Mouse (Mus musculus) heart, adult 8-10 months (tissue): ENCODE results near the gene Copz1. TPM values are rescaled to one million over a fixed set of nuclear protein-coding genes. Genes with fewer than 3 reads are reported as not detected.
"Not testable (repeated sequence)": the region's sequence is repeated elsewhere in the genome, so short reads cannot be mapped to it uniquely, and the experiment has no call there.

ENCODE experiments used
- DNase-seq: peaks from one replicate; pipeline ENCODE4 v3.0.0; 2022; ENCODE audit warnings: low spot score
- total RNA-seq, 4 experiments: library from RNA; stranded (reverse); gene quantifications; 2 replicates each; pipeline ENCODE4 v1.2.4; 2022

Gene Copz1
- total RNA-seq, 4 experiments from 2014 or later = 48.9 to 55.0 (median 49.4) TPM

- no peak for DNase-seq
These were observed 20.9 kb upstream of the Copz1 start for GRCm38 (mm10) chr15:103251595-103251994.

DNA sequence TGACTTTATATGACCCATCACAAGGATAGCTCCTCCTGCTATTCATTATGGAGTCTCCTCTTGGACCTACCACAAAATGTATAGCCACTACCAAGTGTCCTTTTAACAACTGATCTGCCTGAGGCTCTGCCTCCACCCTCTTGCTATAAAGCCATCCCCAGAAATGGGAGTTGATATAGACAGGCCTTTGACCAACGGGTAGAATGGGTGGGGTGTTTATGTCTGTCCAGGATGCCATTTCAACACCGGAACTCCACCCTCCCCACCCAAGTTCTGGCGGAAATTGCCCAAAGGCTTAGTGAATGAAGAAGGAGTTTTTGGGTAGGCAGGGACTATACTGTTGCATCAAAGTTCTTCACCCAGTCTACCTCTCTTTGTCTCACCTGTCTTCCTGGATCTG lies 19.9 kb upstream of the Copz1 start:
- no peak for DNase-seq

DNA sequence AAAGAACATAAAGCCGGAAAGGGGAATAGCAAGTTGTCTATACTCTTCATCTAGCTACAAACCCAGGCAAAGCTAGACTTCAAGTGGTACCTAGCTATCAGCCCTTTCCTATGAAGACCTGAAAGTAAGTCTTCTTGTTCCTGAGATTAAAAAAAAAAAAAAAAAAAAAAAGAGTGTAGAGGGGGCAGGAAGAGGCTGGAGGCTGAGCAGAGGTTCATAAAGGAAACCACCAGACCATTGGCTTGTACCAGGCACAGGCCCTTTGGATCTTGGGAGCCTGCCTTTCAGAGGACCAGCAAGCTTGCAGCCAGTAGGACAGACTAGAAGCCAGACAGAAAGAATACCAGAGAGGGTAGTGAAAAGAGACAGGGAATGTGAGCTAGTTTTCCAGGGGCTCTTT lies 19.2 kb upstream of the Copz1 start:
- no peak for DNase-seq

- DNase-seq = no peak
These were observed 17.3 kb upstream of the Copz1 start for GRCm38 (mm10) chr15:103255169-103255568.

DNA sequence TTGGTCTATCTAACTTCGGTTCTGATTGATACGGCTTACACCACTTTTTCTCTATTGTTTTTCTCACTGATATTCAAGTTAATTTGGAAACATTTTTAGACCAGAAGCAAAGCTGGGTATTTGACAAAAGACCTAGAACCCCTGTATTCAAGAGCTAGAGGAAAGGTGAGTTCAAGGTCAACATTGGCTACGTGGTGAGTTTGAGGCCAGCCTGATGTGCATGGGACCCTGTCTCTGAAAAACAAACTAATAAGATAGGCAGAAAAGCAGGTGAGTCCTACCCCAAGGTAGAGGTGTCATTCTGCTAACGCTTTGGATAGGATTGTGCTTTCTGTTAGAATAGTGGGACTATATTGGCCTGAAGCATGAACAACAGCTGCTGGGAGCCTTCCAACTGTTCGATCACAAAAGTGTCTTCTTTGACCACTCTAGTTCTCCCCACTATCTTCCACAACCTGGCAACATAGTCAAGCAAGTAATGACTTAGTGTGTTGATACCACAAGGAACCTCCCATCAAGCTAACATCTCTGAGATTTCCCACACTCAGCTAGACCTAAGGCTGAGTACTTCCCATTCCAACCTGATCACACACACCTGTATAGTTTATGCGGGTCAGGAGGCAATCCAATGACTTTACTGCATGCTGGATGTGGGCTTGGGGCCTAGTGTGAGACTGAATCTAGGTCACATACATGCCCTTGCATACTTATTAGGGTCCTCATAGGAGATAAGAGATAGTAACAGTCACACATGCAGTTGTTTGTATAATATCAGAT lies 16.1 kb upstream of the Copz1 start:
- no peak for DNase-seq

DNA sequence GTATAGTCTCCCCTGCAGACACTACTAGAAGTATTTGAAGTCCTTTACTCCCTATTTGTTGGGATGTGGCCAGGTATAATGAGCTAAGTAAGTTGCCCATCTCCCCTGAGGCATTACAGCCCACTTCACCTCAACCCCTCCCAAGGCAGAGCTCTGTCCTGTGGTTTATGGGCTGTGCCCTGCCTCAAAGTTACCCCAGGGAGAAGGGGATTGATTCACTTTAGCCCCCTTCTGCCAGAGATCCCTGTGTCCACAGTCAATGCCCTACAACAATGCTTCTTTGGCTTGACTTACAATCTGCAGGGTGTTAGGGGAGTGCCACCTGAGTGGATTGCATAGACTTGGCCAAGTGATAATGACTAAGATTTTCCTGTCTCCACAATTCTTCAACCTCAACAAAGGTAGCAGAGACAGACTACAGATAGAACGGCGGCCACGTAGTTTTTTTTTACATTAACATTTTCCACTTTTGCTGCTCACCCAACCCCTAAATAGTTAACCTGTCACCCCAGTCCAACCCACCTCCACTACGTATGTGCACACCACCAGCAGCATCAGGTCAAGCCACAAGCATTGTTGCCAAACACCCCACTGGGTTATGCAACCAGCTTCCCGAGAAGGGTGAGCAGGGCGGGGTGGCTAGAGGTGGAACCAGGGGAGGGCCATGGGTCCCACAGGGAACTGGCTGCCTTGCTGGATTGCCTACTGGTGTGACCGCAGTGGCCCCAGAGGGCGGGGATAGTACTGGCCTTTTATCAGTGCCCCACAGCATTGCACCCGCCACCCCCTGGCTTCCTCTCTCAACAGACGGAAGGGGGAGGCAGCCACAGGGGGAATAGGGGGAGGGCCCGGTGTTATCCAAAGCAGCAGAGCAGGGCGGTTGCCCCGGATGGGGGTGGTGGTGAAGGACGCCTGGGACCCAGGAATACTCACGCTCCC lies 14.5 kb upstream of the Copz1 start, which contains the start of gene Nfe2:
Gene Nfe2 (minus strand): TSS at position 614 of the 939 bp plus-strand sequence.
- peak; percentile 71 for DNase-seq

DNA sequence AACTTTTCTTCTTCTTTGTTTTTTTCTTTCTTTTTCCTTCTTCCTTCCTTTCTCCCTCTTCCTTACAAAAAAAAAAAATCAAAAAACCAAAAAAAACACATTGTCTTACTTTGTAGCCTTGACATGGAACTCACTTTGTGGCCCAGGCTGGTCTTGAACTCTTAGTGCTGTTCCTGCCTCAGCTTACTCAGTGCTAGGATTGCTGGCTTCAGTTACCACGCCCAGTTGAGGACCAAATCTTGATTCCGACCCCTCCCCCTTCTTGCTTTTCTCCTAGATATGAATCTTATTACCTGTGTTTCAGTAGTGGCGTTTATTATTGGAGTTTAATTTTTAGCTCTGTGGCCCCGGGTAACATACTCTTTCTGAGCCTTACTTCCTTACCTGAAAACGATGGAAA lies 13.4 kb upstream of the Copz1 start:
- DNase-seq = no peak

GRCm38 (mm10) chr15:103259989-103260388 lies 12.5 kb upstream of the Copz1 start:
- DNase-seq = no peak

DNA sequence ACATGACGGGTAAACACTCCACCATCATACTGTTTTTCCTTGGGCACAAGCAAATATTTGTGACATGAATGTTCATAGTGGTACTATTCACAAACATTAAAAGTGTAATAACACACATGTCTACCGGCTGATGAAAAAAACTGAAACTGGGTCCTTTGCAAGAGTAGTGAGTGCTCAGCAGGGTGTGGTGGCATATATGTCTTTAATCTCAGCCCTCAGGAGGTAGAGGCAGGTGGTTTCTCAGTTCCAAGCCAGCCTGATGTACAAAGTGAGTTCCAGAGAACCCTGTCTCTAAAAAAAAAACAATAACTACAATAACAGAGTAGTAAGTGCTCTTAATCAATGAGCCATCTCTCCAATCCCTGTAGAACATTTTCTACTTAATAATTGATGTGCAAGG lies 7.7 kb upstream of the Copz1 start:
- DNase-seq = no peak

DNA sequence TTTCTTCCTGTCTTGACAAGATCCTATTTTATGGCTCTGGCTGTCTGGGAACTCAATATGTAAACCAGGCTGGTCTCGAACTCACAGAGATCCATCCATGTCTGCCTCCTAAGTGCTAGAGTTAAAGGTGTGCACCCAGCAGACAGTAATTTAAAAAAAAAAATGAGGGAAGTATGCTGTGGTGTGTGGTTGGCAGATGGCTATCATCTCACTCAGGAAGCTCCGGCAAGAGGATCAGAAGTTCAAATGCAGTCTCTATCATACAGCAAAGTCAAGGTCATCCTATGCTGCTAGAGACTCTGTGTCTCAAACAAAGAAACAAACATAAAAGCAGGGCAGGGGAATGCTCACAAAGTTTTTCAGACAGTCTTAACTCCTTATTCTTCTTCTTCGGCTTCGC lies 3.6 kb upstream of the Copz1 start:
- DNase-seq = no peak

- DNase-seq = not testable (repeated sequence)
These were observed 3.4 kb downstream of the Copz1 start for GRCm38 (mm10) chr15:103275943-103276342.

DNA sequence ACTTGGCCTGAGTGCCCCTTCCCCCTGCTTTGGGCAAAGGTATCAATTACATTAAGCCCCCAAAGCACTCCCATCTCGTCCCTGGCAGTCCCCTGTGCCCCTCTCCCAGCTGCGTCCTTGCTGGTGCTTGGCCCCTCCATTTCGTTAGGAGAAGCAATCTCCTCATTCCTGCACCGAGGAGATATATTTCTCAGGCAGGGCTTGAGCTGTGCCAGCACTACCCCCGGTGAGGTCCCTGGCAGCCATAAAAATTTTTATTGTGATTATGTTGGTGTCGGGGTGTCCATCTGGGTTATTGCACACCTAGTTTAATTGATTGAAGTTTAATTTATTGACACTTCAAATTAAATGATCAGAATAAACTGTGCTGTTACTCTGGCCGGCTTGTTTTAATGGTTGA lies 5.4 kb downstream of the Copz1 start:
- no peak for DNase-seq

DNA sequence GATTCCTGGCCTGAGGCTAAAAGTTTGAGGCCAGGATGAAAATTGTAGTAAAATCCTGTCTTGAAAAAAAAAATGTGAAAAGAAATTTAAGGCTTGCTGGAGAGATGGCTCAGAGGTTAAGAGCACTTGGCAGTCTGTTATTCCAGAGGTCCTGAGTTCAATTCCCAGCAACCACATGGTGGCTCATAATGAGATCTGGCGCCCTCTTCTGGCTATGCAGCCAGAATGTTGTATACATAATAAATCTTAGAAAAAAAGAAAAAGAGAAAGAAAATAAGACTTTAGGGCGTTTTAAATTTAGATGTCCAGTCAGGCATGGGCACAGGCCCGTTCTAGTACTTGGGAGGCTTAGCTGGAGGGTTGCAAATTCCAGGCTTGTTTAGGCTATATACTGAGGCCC lies 7.2 kb downstream of the Copz1 start:
- DNase-seq = no peak

- DNase-seq = no peak
These were observed 8.4 kb downstream of the Copz1 start for GRCm38 (mm10) chr15:103280817-103281464.

- DNase-seq = no peak
These were observed 9.1 kb downstream of the Copz1 start for GRCm38 (mm10) chr15:103281465-103282205.

- no peak for DNase-seq
These were observed 11.6 kb downstream of the Copz1 start for GRCm38 (mm10) chr15:103284066-103284465.

GRCm38 (mm10) chr15:103284647-103285046 lies 12.1 kb downstream of the Copz1 start:
- DNase-seq = no peak

GRCm38 (mm10) chr15:103285778-103286417 lies 13.4 kb downstream of the Copz1 start:
- DNase-seq = peak; percentile 60

GRCm38 (mm10) chr15:103289600-103289999 lies 17.1 kb downstream of the Copz1 start:
- no peak for DNase-seq

DNA sequence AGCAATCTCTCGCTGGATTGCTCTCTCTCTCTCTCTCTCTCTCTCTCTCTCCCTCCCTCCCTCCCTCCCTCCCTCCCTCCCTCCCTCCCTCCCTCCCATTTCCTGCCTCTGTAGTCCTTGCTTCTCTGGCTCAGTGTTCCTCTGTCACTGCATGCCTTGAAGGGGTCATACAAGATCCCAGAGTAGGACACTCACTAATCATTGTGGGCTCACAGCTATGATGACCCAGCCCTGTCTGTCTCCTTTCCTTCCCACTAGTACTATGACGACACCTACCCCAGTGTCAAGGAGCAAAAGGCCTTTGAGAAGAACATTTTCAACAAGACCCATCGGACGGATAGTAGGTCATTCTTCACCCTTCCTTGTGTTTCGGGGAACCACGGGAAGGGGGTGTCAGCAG lies 17.9 kb downstream of the Copz1 start:
- DNase-seq = no peak

GRCm38 (mm10) chr15:103290843-103291242 lies 18.3 kb downstream of the Copz1 start:
- no peak for DNase-seq
